Mouse (Mus musculus) thymus, adult 2 months (tissue): ENCODE measurements around the gene Cyp4a30b.

Source experiments
- CTCF ChIP-seq: fragments of 200-500 bp; IDR thresholded peaks from 2 replicates; pipeline ENCODE4 v1.5.1; 2012; ENCODE audit warnings: mild to moderate bottlenecking, control low read depth, low read length, moderate library complexity, borderline replicate concordance; ENCODE audit not compliant: control insufficient read depth, poor library complexity, insufficient read depth; ENCODE audit errors: extremely low read depth
- POLR2A ChIP-seq: fragments of 200-500 bp; IDR thresholded peaks from 2 replicates; pipeline ENCODE4 v1.6.1; 2012; ENCODE audit warnings: mild to moderate bottlenecking, low read length, control low read depth, moderate library complexity; ENCODE audit not compliant: control insufficient read depth, poor library complexity, insufficient read depth; ENCODE audit errors: extremely low read depth

GRCm38 (mm10) chr4:115450577-115451137 lies 1.7 kb upstream of the Cyp4a30b start:
- TF ChIP-seq CTCF = no peak
- no peak for TF ChIP-seq POLR2A
